Mouse (Mus musculus) adrenal gland, postnatal 36 days (tissue): ENCODE results near the gene Klk1b3. TPM values are rescaled to one million over a fixed set of nuclear protein-coding genes. Genes with fewer than 3 reads are reported as not detected.
A peak's percentile ranks its signal among the peaks of the same experiment; 100 is the strongest.
"Not testable (repeated sequence)": the region's sequence is repeated elsewhere in the genome, so short reads cannot be mapped to it uniquely, and the experiment has no call there.

ENCODE experiments used
- DNase-seq, 2 experiments: peaks; one replicate each; pipeline ENCODE4 v3.0.0; 2021; ENCODE audit warnings: mixed read lengths in 1 of 2
- long read RNA-seq, 2 experiments: library from polyadenylated mRNA; stranded (forward); transcript quantifications; one replicate each; pipeline ENCODE4 v2.0.0; 2021; ENCODE audit warnings: borderline sequencing depth in 2 of 2
- total RNA-seq, 2 experiments: library from RNA; stranded (reverse); gene quantifications; 2 replicates each; pipeline ENCODE4 v1.2.3; 2021

The Klk1b3 gene
- not detected for total RNA-seq
- long read RNA-seq, experiment 1, result 0 reads
- long read RNA-seq, experiment 2, result 0 reads

- no peak for DNase-seq
These were observed at the start of gene Klk1b3 for GRCm38 (mm10) chr7:44197891-44198290. Gene Klk1b3 (plus strand): TSS chr7:44198191.

GRCm38 (mm10) chr7:44179299-44180045, 18.5 kb upstream of the Klk1b3 start:
- DNase-seq, result no peak

- DNase-seq, result not testable (repeated sequence)
These were observed 11.5 kb upstream of the Klk1b3 start for GRCm38 (mm10) chr7:44186516-44186915.

GRCm38 (mm10) chr7:44187936-44188335, 10.1 kb upstream of the Klk1b3 start, which contains the start of gene Klk1b24:
Gene Klk1b24 (plus strand): TSS chr7:44188236.
- not testable (repeated sequence) for DNase-seq

GRCm38 (mm10) chr7:44193466-44193865, 4.5 kb upstream of the Klk1b3 start:
- DNase-seq, result not testable (repeated sequence)

- not testable (repeated sequence) for DNase-seq
These were observed 9.1 kb downstream of the Klk1b3 start, which contains the start of gene Klk1b4 for GRCm38 (mm10) chr7:44207135-44207534. Gene Klk1b4 (plus strand): TSS chr7:44207435.

GRCm38 (mm10) chr7:44208307-44208706, 10.3 kb downstream of the Klk1b3 start:
- no peak for DNase-seq

- DNase-seq, result no peak
These were observed 17.7 kb downstream of the Klk1b3 start, which contains the start of gene Klk1b5 for GRCm38 (mm10) chr7:44215645-44216044. Gene Klk1b5 (plus strand): TSS chr7:44215945.

GRCm38 (mm10) chr7:44221601-44222000, 23.6 kb downstream of the Klk1b3 start:
- DNase-seq, result not testable (repeated sequence)

- DNase-seq, result not testable (repeated sequence)
These were observed 24.3 kb downstream of the Klk1b3 start for GRCm38 (mm10) chr7:44222335-44222734.

- DNase-seq, result no peak
These were observed 27.1 kb downstream of the Klk1b3 start, which contains the start of gene Klk1 for GRCm38 (mm10) chr7:44225076-44225475. Gene Klk1 (plus strand): TSS chr7:44225360.

- DNase-seq, result no peak
These were observed 37.9 kb downstream of the Klk1b3 start, which contains the start of gene Gm36864 for GRCm38 (mm10) chr7:44235909-44236308. Gene Gm36864 (plus strand): TSS chr7:44236177.

GRCm38 (mm10) chr7:44239913-44240312, 41.9 kb downstream of the Klk1b3 start:
- no peak for DNase-seq

- DNase-seq, result no peak
These were observed 42.7 kb downstream of the Klk1b3 start for GRCm38 (mm10) chr7:44240712-44241111.

GRCm38 (mm10) chr7:44241163-44241562, 43.2 kb downstream of the Klk1b3 start:
- no peak for DNase-seq

- no peak for DNase-seq
These were observed 46.1 kb downstream of the Klk1b3 start for GRCm38 (mm10) chr7:44244080-44244479.

- peak; percentile 91 to 93 for DNase-seq
These were observed 48.3 kb downstream of the Klk1b3 start, which contains the start of the genes 1700028J19Rik and 2410002F23Rik for GRCm38 (mm10) chr7:44246055-44246983. Gene 1700028J19Rik (minus strand): TSS chr7:44246695. Gene 2410002F23Rik (plus strand): TSS chr7:44246722.

GRCm38 (mm10) chr7:44246984-44247470, 49.0 kb downstream of the Klk1b3 start:
- DNase-seq, result peak; percentile 30 to 57

- DNase-seq, result no peak
These were observed 50.0 kb downstream of the Klk1b3 start for GRCm38 (mm10) chr7:44247971-44248370.

GRCm38 (mm10) chr7:44249248-44249647, 51.3 kb downstream of the Klk1b3 start:
- DNase-seq, result no peak

- DNase-seq, result peak; percentile 78 to 83
These were observed 52.8 kb downstream of the Klk1b3 start for GRCm38 (mm10) chr7:44250732-44251275.
